ENCODE assay signal across 8 mouse cellular contexts in the genomic region with DNA sequence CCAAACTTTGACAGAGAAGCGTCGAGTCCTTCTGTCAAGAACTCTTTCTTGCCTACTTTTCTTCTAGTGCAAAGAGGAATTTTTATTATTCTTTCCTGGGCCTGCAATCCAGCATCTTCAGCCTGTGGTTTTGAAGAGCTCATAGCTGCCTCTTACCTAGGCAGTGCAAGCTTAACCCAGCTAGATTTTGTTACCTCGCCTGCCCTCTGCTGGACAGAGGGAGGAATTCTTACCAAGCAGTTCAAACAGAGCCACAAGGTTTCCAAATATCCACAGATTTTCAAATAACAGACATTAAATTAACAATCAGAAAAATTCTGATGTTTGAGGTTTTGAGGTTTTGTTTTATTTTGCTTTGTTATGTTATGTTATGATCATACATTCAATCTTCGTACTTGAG.
DNase-seq lines count a peak whose midpoint lies in the region; ATAC-seq and TF ChIP-seq lines count a peak whose summit lies in the region.

No protein-coding gene starts in this region.

- no peak overlapping the region for H3K9ac ChIP-seq in embryonic facial prominence, embryonic 15.5 days
- no peak overlapping the region for H3K9ac ChIP-seq in midbrain, embryonic 13.5 days (replicated peaks)

- peak; percentile 67 for DNase-seq in CD4-positive, CD25-positive, alpha-beta regulatory T cell, adult 2 months (ENCODE audit: low read depth, low spot score)
- DNase-seq in heart, postnatal 4 days, result peak; percentile 76
- DNase-seq in left cerebral cortex, adult 18-20 months (ENCODE audit: low spot score in 2 of 2), result peak; percentile 79 to 83
- DNase-seq in spleen, postnatal 14 days (ENCODE audit: low spot score in 2 of 2), result peak; percentile 10 to 47

- TF ChIP-seq CTCF in bone marrow macrophage, adult 2 months (IDR thresholded peaks at IDR 0.05; ENCODE audit: low read depth, low read length), result 0 out of 2 replicates have a peak, but pooled peaks have one; percentile 17

- no peak for ATAC-seq in CD4-positive, CD25-positive, alpha-beta regulatory T cell, adult 4 months
- 0 out of 2 replicates have a peak, but pooled peaks have one; percentile 57 for ATAC-seq in embryonic facial prominence, embryonic 15.5 days (ENCODE audit: insufficient number of reproducible peaks, low FRiP score, low TSS enrichment, low read depth)
- peak; percentile 77; the same call in 1 of the 2 replicates for ATAC-seq in midbrain, embryonic 13.5 days

- WGBS in embryonic facial prominence, embryonic 15.5 days, result 23% methylated on average over 4 of the region's 4 CpGs
- 25% methylated on average over 4 of the region's 4 CpGs for WGBS in midbrain, embryonic 13.5 days

- no peak overlapping the region for H3K4me3 ChIP-seq in bone marrow macrophage, adult 2 months (ENCODE audit: insufficient read depth, low read length)
- no peak overlapping the region for H3K4me3 ChIP-seq in embryonic facial prominence, embryonic 15.5 days (replicated peaks)
- no peak overlapping the region for H3K4me3 ChIP-seq in midbrain, embryonic 13.5 days (replicated peaks)

- H3K4me1 ChIP-seq in bone marrow macrophage, adult 2 months (ENCODE audit: control insufficient read depth, insufficient read depth, low read length), result no peaks in the 10 kb centered on the region
- H3K4me1 ChIP-seq in embryonic facial prominence, embryonic 15.5 days, result no peaks in the 10 kb centered on the region
- no peaks in the 10 kb centered on the region for H3K4me1 ChIP-seq in midbrain, embryonic 13.5 days (replicated peaks)

- H3K4me2 ChIP-seq in embryonic facial prominence, embryonic 15.5 days (replicated peaks), result no peak overlapping the region
- H3K4me2 ChIP-seq in midbrain, embryonic 13.5 days (replicated peaks), result no peak overlapping the region

- H3K27me3 ChIP-seq in embryonic facial prominence, embryonic 15.5 days, result no peaks in the 10 kb centered on the region
- H3K27me3 ChIP-seq in midbrain, embryonic 13.5 days, result no peaks in the 10 kb centered on the region

- H3K36me3 ChIP-seq in embryonic facial prominence, embryonic 15.5 days, result no peaks in the 10 kb centered on the region
- H3K36me3 ChIP-seq in midbrain, embryonic 13.5 days, result no peaks in the 10 kb centered on the region

- no peak overlapping the region for H3K27ac ChIP-seq in bone marrow macrophage, adult 2 months (ENCODE audit: insufficient read depth, low read depth, low read length)
- H3K27ac ChIP-seq in embryonic facial prominence, embryonic 15.5 days (replicated peaks), result no peak overlapping the region
- no peak overlapping the region for H3K27ac ChIP-seq in midbrain, embryonic 13.5 days

- TF ChIP-seq POLR2A in bone marrow macrophage, adult 2 months (IDR thresholded peaks at IDR 0.05; ENCODE audit: borderline replicate concordance, low read depth, low read length), result no peak

- H3K9me3 ChIP-seq in embryonic facial prominence, embryonic 15.5 days (replicated peaks), result no peaks in the 10 kb centered on the region
- no peaks in the 10 kb centered on the region for H3K9me3 ChIP-seq in midbrain, embryonic 13.5 days

Comparison
In these comparisons a context has a peak if more than half of its experiments do, and no peak if none do; other contexts are left out.
1. DNase-seq: peak in every context shown above with its lines; median percentile 81 in left cerebral cortex, adult 18-20 months; 76 in heart, postnatal 4 days; 67 in CD4-positive, CD25-positive, alpha-beta regulatory T cell, adult 2 months; 28 in spleen, postnatal 14 days.